In the genomic region with DNA sequence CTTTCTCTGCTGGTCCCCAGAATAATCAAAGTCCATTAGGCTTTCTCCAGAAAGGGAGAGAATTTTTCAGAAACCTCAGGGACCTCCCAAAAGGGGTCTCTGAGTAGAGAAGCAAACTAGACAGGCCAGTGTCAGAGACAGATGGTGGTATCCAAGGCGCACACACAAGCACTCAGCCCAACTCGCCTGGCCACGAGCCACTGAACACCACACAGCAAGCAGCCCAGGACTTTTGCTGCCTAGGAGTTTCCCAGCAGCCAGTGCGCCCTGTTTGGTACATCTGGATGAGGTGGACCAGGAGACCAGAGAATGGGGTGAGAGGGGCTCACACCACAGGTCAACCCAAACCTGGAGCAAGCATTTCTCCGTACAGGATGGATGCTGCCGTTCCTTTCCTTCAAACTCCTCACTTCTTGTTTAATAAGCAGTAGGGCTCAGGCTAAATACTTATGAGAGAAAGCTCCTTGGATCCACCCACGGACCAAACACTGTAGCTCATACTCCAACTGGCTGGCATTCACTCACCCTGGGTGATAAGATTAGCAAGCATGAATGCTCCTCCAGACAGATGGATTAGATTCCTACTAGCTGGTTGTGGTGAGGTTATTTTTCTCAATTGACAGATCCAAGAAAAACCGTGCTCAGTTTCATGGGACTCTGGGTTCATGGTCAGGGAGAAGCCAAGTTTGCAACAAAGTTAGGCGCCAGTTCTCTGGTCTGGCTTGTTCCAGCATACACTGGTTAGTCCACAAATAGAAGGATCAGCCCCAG, we compare ENCODE assay signal across 8 mouse cellular contexts. TPM values are rescaled to one million over a fixed set of nuclear protein-coding genes. Genes with fewer than 3 reads are reported as not detected.
DNase-seq lines count a peak whose midpoint lies in the region; ATAC-seq and TF ChIP-seq lines count a peak whose summit lies in the region.

No protein-coding gene starts in this region.

- H3K27ac ChIP-seq in heart, postnatal 0 days (ENCODE audit: low read depth) = no peak overlapping the region
- H3K27ac ChIP-seq in forebrain, embryonic 11.5 days (ENCODE audit: low read depth, low read length) = no peak overlapping the region
- H3K27ac ChIP-seq in limb, embryonic 15.5 days = no peak overlapping the region

- no peak for ATAC-seq in heart, postnatal 0 days (ENCODE audit: insufficient read depth, low read depth)
- no peak for ATAC-seq in forebrain, embryonic 11.5 days (replicated peaks; ENCODE audit: low FRiP score)
- ATAC-seq in limb, embryonic 15.5 days (ENCODE audit: insufficient number of reproducible peaks, low FRiP score, low TSS enrichment, low read depth) = no peak

- no peak overlapping the region for H3K4me3 ChIP-seq in heart, postnatal 0 days (ENCODE audit: low read depth, low read length)
- peak overlapping the region; percentile 65 for H3K4me3 ChIP-seq in forebrain, embryonic 11.5 days (ENCODE audit: low read depth, low read length)
- peak overlapping the region; percentile 70; the same call in 1 of the 2 replicates for H3K4me3 ChIP-seq in limb, embryonic 15.5 days

- no peaks in the 10 kb centered on the region for H3K9me3 ChIP-seq in heart, postnatal 0 days (replicated peaks; ENCODE audit: control insufficient read depth, low read length)
- no peaks in the 10 kb centered on the region for H3K9me3 ChIP-seq in forebrain, embryonic 11.5 days (ENCODE audit: control insufficient read depth, low read length)
- no peaks in the 10 kb centered on the region for H3K9me3 ChIP-seq in limb, embryonic 15.5 days

- 66% methylated on average over 9 of the region's 9 CpGs for whole genome bisulfite sequencing in heart, postnatal 0 days
- 63% methylated on average over 9 of the region's 9 CpGs for whole genome bisulfite sequencing in forebrain, embryonic 11.5 days
- WGBS in limb, embryonic 15.5 days = 51% methylated on average over 9 of the region's 9 CpGs

- DNase-seq in heart, postnatal 0 days (ENCODE audit: low spot score) = no peak
- DNase-seq in heart, postnatal 36 days = no peak
- peak; percentile 56 for DNase-seq in Muller cell, postnatal 12 days (ENCODE audit: inconsistent ontology term)
- no peak for DNase-seq in forebrain, embryonic 11.5 days (ENCODE audit: low spot score)
- no peak for DNase-seq in spleen, postnatal 10 days (ENCODE audit: low spot score in 2 of 2)
- DNase-seq in gastrocnemius, adult 18-20 months (ENCODE audit: low spot score) = no peak
- DNase-seq in gastrocnemius, postnatal 25 days = no peak

- TF ChIP-seq CTCF in heart, postnatal 0 days (IDR thresholded peaks at IDR 0.05; ENCODE audit: low read depth) = no peak

- peak overlapping the region; percentile 63; the same call in 1 of the 2 replicates for H3K4me2 ChIP-seq in heart, postnatal 0 days (ENCODE audit: low read depth, low read length)
- H3K4me2 ChIP-seq in forebrain, embryonic 11.5 days (ENCODE audit: low read depth, low read length, severe bottlenecking) = peak overlapping the region; percentile 94; the same call in 1 of the 2 replicates
- H3K4me2 ChIP-seq in limb, embryonic 15.5 days = peak overlapping the region; percentile 94

- 0 out of 2 replicates have a peak, but pooled peaks cover 9% of the 10 kb centered on the region for H3K4me1 ChIP-seq in heart, postnatal 0 days (ENCODE audit: control insufficient read depth, insufficient read depth)
- H3K4me1 ChIP-seq in forebrain, embryonic 11.5 days (replicated peaks; ENCODE audit: control insufficient read depth, insufficient read depth, low read length) = peaks cover 21% of the 10 kb centered on the region
- peaks cover 30% of the 10 kb centered on the region for H3K4me1 ChIP-seq in limb, embryonic 15.5 days

- intact Hi-C loops in heart, postnatal 36 days (cut with DNase I) = loop anchor here (2.0 kb wide), 1 partner anchor 75 kb away; no protein-coding TSS in a partner anchor

- no peak for TF ChIP-seq EP300 in heart, postnatal 0 days (IDR thresholded peaks at IDR 0.05; ENCODE audit: low read depth)

- H3K27me3 ChIP-seq in heart, postnatal 0 days (ENCODE audit: control insufficient read depth, insufficient read depth, low read length) = peaks cover 36% of the 10 kb centered on the region
- peaks cover 6% of the 10 kb centered on the region for H3K27me3 ChIP-seq in forebrain, embryonic 11.5 days (ENCODE audit: control insufficient read depth, insufficient read depth, low read length)
- peaks cover 10% of the 10 kb centered on the region for H3K27me3 ChIP-seq in limb, embryonic 15.5 days

- no peaks in the 10 kb centered on the region for H3K36me3 ChIP-seq in heart, postnatal 0 days (replicated peaks; ENCODE audit: control insufficient read depth, insufficient read depth, low read length)
- H3K36me3 ChIP-seq in forebrain, embryonic 11.5 days (ENCODE audit: control insufficient read depth, insufficient read depth, low read length) = no peaks in the 10 kb centered on the region
- no peaks in the 10 kb centered on the region for H3K36me3 ChIP-seq in limb, embryonic 15.5 days

- H3K9ac ChIP-seq in heart, postnatal 0 days (replicated peaks; ENCODE audit: low read depth, low read length) = no peak overlapping the region
- no peak overlapping the region for H3K9ac ChIP-seq in forebrain, embryonic 11.5 days (ENCODE audit: low read length)
- H3K9ac ChIP-seq in limb, embryonic 15.5 days = no peak overlapping the region

RNA-seq across cellular contexts. Expression of gene Whrn, which starts 2.3 kb away (rescaled TPM):
- 5.5 and 7.6 TPM in 2 replicates for total RNA-seq in heart, postnatal 0 days (2014; rRNA removed; ENCODE audit: low replicate concordance)
- polyA plus RNA-seq in heart, postnatal 0 days (2015; fragmentation: Nextera tagmentation; extraction: Ambion mirVana) = 1.3 and 1.7 TPM in 2 replicates
- total RNA-seq in heart, postnatal 36 days (2021) = 10 to 100 TPM; 26.3 to 33.2 TPM
- polyA plus RNA-seq in forebrain, embryonic 11.5 days (2014; fragmentation: Nextera tagmentation; extraction: Ambion mirVana) = 10.7 and 11.0 TPM in 2 replicates
- 3.6 and 4.8 TPM in 2 replicates for polyA plus RNA-seq in limb, embryonic 15.5 days (2015; fragmentation: Nextera tagmentation; extraction: Ambion mirVana)
- total RNA-seq in gastrocnemius, adult 18-20 months (2021) = 1 to 10 TPM; 5.5 to 6.5 TPM
- total RNA-seq in gastrocnemius, postnatal 25 days (2021) = 1 to 10 TPM; 2.1 to 2.6 TPM

RNA-seq across cellular contexts. Expression of gene Atp6v1g1, which starts 51.0 kb away (rescaled TPM):
- total RNA-seq in heart, postnatal 0 days (2014; rRNA removed; ENCODE audit: low replicate concordance) = 120 and 148 TPM in 2 replicates
- 278 and 279 TPM in 2 replicates for polyA plus RNA-seq in heart, postnatal 0 days (2015; fragmentation: Nextera tagmentation; extraction: Ambion mirVana)
- total RNA-seq in heart, postnatal 36 days (2021) = 100 to 1,000 TPM; 150 to 161 TPM
- 298 and 308 TPM in 2 replicates for polyA plus RNA-seq in forebrain, embryonic 11.5 days (2014; fragmentation: Nextera tagmentation; extraction: Ambion mirVana)
- 315 and 319 TPM in 2 replicates for polyA plus RNA-seq in limb, embryonic 15.5 days (2015; fragmentation: Nextera tagmentation; extraction: Ambion mirVana)
- total RNA-seq in gastrocnemius, adult 18-20 months (2021) = 100 to 1,000 TPM; 276 to 291 TPM
- total RNA-seq in gastrocnemius, postnatal 25 days (2021) = 100 to 1,000 TPM; 203 to 223 TPM
